Comparison of ENCODE assay signal across 8 mouse cellular contexts in genomic region chr15:99651984-99652872, GRCm38 (mm10). TPM values are rescaled to one million over a fixed set of nuclear protein-coding genes. Genes with fewer than 3 reads are reported as not detected.
A peak's percentile ranks its signal among the peaks of the same experiment; 100 is the strongest.
DNase-seq lines count a peak whose midpoint lies in the region; ATAC-seq and TF ChIP-seq lines count a peak whose summit lies in the region.

No protein-coding gene starts in this region.

- peaks cover 32% of the 10 kb centered on the region for H3K27me3 ChIP-seq in heart, embryonic 15.5 days
- H3K27me3 ChIP-seq in midbrain, embryonic 14.5 days (ENCODE audit: control insufficient read depth, insufficient read depth, low read length), result no peaks in the 10 kb centered on the region; the same call in 1 of the 2 replicates

- TF ChIP-seq CTCF in cortical plate, adult 2 months (IDR thresholded peaks at IDR 0.05; ENCODE audit: extremely low read depth, insufficient read depth, low read length), result no peak
- TF ChIP-seq CTCF in lung, adult 2 months (IDR thresholded peaks at IDR 0.05; ENCODE audit: insufficient read depth, low read length), result no peak

- 71% methylated on average over 10 of the region's 10 CpGs for WGBS in heart, embryonic 15.5 days
- 78% methylated on average over 10 of the region's 10 CpGs for WGBS in midbrain, embryonic 14.5 days
- WGBS in lung, adult 2 months, result 53% methylated on average over 10 of the region's 10 CpGs

- H3K27ac ChIP-seq in heart, embryonic 15.5 days, result no peak overlapping the region
- H3K27ac ChIP-seq in cortical plate, adult 2 months (ENCODE audit: insufficient read depth, low read length), result no peak overlapping the region
- no peak overlapping the region for H3K27ac ChIP-seq in midbrain, embryonic 14.5 days (replicated peaks; ENCODE audit: low read depth, low read length)

- H3K9me3 ChIP-seq in heart, embryonic 15.5 days (replicated peaks), result no peaks in the 10 kb centered on the region
- no peaks in the 10 kb centered on the region for H3K9me3 ChIP-seq in midbrain, embryonic 14.5 days (ENCODE audit: control insufficient read depth, low read length)

- no peak for ATAC-seq in heart, embryonic 15.5 days (replicated peaks; ENCODE audit: insufficient number of reproducible peaks, insufficient read depth, low FRiP score, low read depth)
- ATAC-seq in midbrain, embryonic 14.5 days (ENCODE audit: low FRiP score, low TSS enrichment), result no peak

- peak overlapping the region; percentile 84 for H3K4me2 ChIP-seq in heart, embryonic 15.5 days
- peak overlapping the region; percentile 93 for H3K4me2 ChIP-seq in midbrain, embryonic 14.5 days (ENCODE audit: low read length)

- peak overlapping the region; percentile 93 for H3K4me3 ChIP-seq in heart, embryonic 15.5 days
- H3K4me3 ChIP-seq in cortical plate, adult 2 months (ENCODE audit: insufficient read depth, low read length), result peak overlapping the region; percentile 20; the same call in 1 of the 2 replicates
- peak overlapping the region; percentile 77 for H3K4me3 ChIP-seq in midbrain, embryonic 14.5 days (replicated peaks; ENCODE audit: low read depth, low read length)
- H3K4me3 ChIP-seq in lung, adult 2 months (replicated peaks; ENCODE audit: extremely low read depth, low read depth, low read length), result no peak overlapping the region

- no peak for TF ChIP-seq POLR2A in cortical plate, adult 2 months (IDR thresholded peaks at IDR 0.05; ENCODE audit: extremely low read depth, insufficient read depth, low read length)
- no peak for TF ChIP-seq POLR2A in lung, adult 2 months (IDR thresholded peaks at IDR 0.05; ENCODE audit: borderline replicate concordance, extremely low read depth, low read depth, low read length)

- H3K9ac ChIP-seq in heart, embryonic 15.5 days, result no peak overlapping the region
- H3K9ac ChIP-seq in midbrain, embryonic 14.5 days (replicated peaks; ENCODE audit: low read length), result peak overlapping the region; percentile 23; the same call in 1 of the 2 replicates

- intact Hi-C loops in heart, postnatal 36 days (cut with DNase I), result no loop called here
- intact Hi-C loops in left cerebral cortex, postnatal 14 days (cut with DNase I), result no loop called here

- no peaks in the 10 kb centered on the region for H3K36me3 ChIP-seq in heart, embryonic 15.5 days
- H3K36me3 ChIP-seq in midbrain, embryonic 14.5 days (ENCODE audit: control insufficient read depth, insufficient read depth, low read length), result no peaks in the 10 kb centered on the region

- no peak for DNase-seq in heart, postnatal 36 days
- DNase-seq in induced T-regulatory cell, adult 2 months (ENCODE audit: low read depth), result peak; percentile 53
- DNase-seq in midbrain, embryonic 14.5 days, result no peak
- no peak for DNase-seq in ovary, postnatal 10 days (ENCODE audit: low spot score)
- no peak for DNase-seq in lung, adult 2 months
- no peak for DNase-seq in left cerebral cortex, postnatal 14 days (ENCODE audit: low spot score in 2 of 2)

- H3K4me1 ChIP-seq in heart, embryonic 15.5 days (replicated peaks), result peaks cover 44% of the 10 kb centered on the region
- no peaks in the 10 kb centered on the region for H3K4me1 ChIP-seq in cortical plate, adult 2 months (ENCODE audit: control insufficient read depth, insufficient read depth, low read length)
- peaks cover 43% of the 10 kb centered on the region for H3K4me1 ChIP-seq in midbrain, embryonic 14.5 days (ENCODE audit: control insufficient read depth, insufficient read depth, low read length)
- H3K4me1 ChIP-seq in lung, adult 2 months (ENCODE audit: control insufficient read depth, insufficient read depth, low read length), result no peaks in the 10 kb centered on the region

RNA-seq across cellular contexts. Expression of gene Racgap1, which starts 0.8 kb away (rescaled TPM):
- polyA plus RNA-seq in heart, embryonic 15.5 days (2015; fragmentation: Nextera tagmentation; extraction: Ambion mirVana), result 112 and 125 TPM in 2 replicates
- total RNA-seq in heart, postnatal 36 days (2021), result 1 to 10 TPM; 2.1 to 2.2 TPM
- polyA plus RNA-seq in cortical plate, adult 2 months (2012; rRNA removed), result 10.3 and 13.3 TPM in 2 replicates
- 42.2 and 64.0 TPM in 2 replicates for polyA plus RNA-seq in midbrain, embryonic 14.5 days (2014; fragmentation: Nextera tagmentation; extraction: Ambion mirVana)
- 2.9 and 4.9 TPM in 2 replicates for polyA plus RNA-seq in lung, adult 2 months (2012; rRNA removed)
- total RNA-seq in left cerebral cortex, postnatal 14 days (2021), result 1 to 10 TPM; 9.2 to 10.0 TPM

RNA-seq across cellular contexts. Expression of gene Asic1, which starts 17.9 kb away (rescaled TPM):
- polyA plus RNA-seq in heart, embryonic 15.5 days (2015; fragmentation: Nextera tagmentation; extraction: Ambion mirVana), result 1.4 and 2.4 TPM in 2 replicates
- under 1 TPM; 0.22 to 0.35 TPM for total RNA-seq in heart, postnatal 36 days (2021)
- polyA plus RNA-seq in cortical plate, adult 2 months (2012; rRNA removed), result 54.1 and 59.0 TPM in 2 replicates
- 51.9 and 53.5 TPM in 2 replicates for polyA plus RNA-seq in midbrain, embryonic 14.5 days (2014; fragmentation: Nextera tagmentation; extraction: Ambion mirVana)
- polyA plus RNA-seq in lung, adult 2 months (2012; rRNA removed), result 0.18 and 0.19 TPM in 2 replicates
- 10 to 100 TPM; 83.1 to 91.8 TPM for total RNA-seq in left cerebral cortex, postnatal 14 days (2021)

RNA-seq across cellular contexts. Expression of gene Smarcd1, which starts 49.7 kb away (rescaled TPM):
- 17.7 and 24.7 TPM in 2 replicates for polyA plus RNA-seq in heart, embryonic 15.5 days (2015; fragmentation: Nextera tagmentation; extraction: Ambion mirVana)
- total RNA-seq in heart, postnatal 36 days (2021), result 10 to 100 TPM; 18.7 to 22.1 TPM
- 150 and 157 TPM in 2 replicates for polyA plus RNA-seq in cortical plate, adult 2 months (2012; rRNA removed)
- 127 and 136 TPM in 2 replicates for polyA plus RNA-seq in midbrain, embryonic 14.5 days (2014; fragmentation: Nextera tagmentation; extraction: Ambion mirVana)
- polyA plus RNA-seq in lung, adult 2 months (2012; rRNA removed), result 30.1 and 38.0 TPM in 2 replicates
- 100 to 1,000 TPM; 142 to 143 TPM for total RNA-seq in left cerebral cortex, postnatal 14 days (2021)

RNA-seq across cellular contexts. Expression of gene Aqp6, which starts 51.0 kb away (rescaled TPM):
- polyA plus RNA-seq in heart, embryonic 15.5 days (2015; fragmentation: Nextera tagmentation; extraction: Ambion mirVana), result not detected in 2 replicates
- not detected for total RNA-seq in heart, postnatal 36 days (2021)
- polyA plus RNA-seq in cortical plate, adult 2 months (2012; rRNA removed), result 0.46 and 0.62 TPM in 2 replicates
- 0.93 and 1.1 TPM in 2 replicates for polyA plus RNA-seq in midbrain, embryonic 14.5 days (2014; fragmentation: Nextera tagmentation; extraction: Ambion mirVana)
- not detected in 2 replicates for polyA plus RNA-seq in lung, adult 2 months (2012; rRNA removed)
- under 1 TPM; 0.44 to 0.48 TPM for total RNA-seq in left cerebral cortex, postnatal 14 days (2021)

RNA-seq across cellular contexts. Expression of gene Gm17349, which starts 53.1 kb away (rescaled TPM):
- not detected in 2 replicates for polyA plus RNA-seq in heart, embryonic 15.5 days (2015; fragmentation: Nextera tagmentation; extraction: Ambion mirVana)
- 1 to 10 TPM; 1.8 to 2.4 TPM for total RNA-seq in heart, postnatal 36 days (2021)
- 1.3 and 1.8 TPM in 2 replicates for polyA plus RNA-seq in cortical plate, adult 2 months (2012; rRNA removed)
- polyA plus RNA-seq in midbrain, embryonic 14.5 days (2014; fragmentation: Nextera tagmentation; extraction: Ambion mirVana), result not detected in 2 replicates
- 1.0 TPM in 1 of 2 replicates, not detected in the other for polyA plus RNA-seq in lung, adult 2 months (2012; rRNA removed)
- total RNA-seq in left cerebral cortex, postnatal 14 days (2021), result 1 to 10 TPM; 5.6 to 8.1 TPM

Comparison
In these comparisons a context has a peak if more than half of its experiments do, and no peak if none do; other contexts are left out.
1. RNA of gene Asic1, which starts 17.9 kb away (polyA plus RNA-seq): 54.1 to 59.0 TPM in cortical plate, adult 2 months and 51.9 to 53.5 TPM in midbrain, embryonic 14.5 days; 1.4 to 2.4 TPM in heart, embryonic 15.5 days and 0.18 to 0.19 TPM in lung, adult 2 months; every median in the first group is over 10 times any median in the second.